Mouse (Mus musculus): ENCODE measurements at regions not wholly inside any gene's neighbourhood (a gene's known extent, or its start where the extent isn't known, plus 50 kb on each side); places are given as distances from the start of the nearest gene placed in this dataset.

DNA sequence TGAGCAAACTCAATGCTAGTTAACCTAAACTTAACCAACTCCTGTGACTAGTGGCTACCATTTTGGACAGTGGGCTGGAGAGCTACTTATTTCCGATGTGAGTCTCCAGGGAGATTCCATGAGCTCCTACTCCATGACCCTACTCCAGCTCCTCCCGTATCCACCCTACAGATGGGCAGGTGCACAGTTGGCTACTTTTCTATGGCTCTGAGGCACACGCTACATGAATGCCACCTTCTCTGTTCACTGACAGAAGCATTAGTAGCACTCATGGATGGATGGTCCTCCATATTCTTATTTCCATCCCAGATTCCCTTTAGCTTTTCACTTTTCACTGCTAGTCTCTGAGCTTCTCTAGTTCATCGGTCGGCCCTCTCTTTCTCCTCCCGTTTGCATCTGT lies 164.7 kb upstream of the Ppp2r3a start:
- TF ChIP-seq CTCF (IDR thresholded peaks at IDR 0.05; ENCODE audit: low read depth) (no peak), EP300 (optimal IDR thresholded peaks at IDR 0.05) (no peak)
